8 mouse cellular contexts compared by ENCODE assay signal in genomic region chr12:69582216-69582612, GRCm38 (mm10). TPM values are rescaled to one million over a fixed set of nuclear protein-coding genes. Genes with fewer than 3 reads are reported as not detected.
DNase-seq lines count a peak whose midpoint lies in the region; ATAC-seq and TF ChIP-seq lines count a peak whose summit lies in the region.

No protein-coding gene starts in this region.

- DNase-seq in embryo, embryonic 10.5 days (ENCODE audit: low spot score) = peak; percentile 39
- no peak for DNase-seq in embryo, embryonic 9.5 days (ENCODE audit: extremely low spot score)
- DNase-seq in thymus, adult 2 months = no peak
- no peak for DNase-seq in thymus, postnatal 14 days
- DNase-seq in left cerebral cortex, adult 8-10 months (ENCODE audit: low spot score in 2 of 2) = no peak
- DNase-seq in spleen, adult 12 weeks (ENCODE audit: low spot score) = no peak
- DNase-seq in frontal cortex, postnatal 14 days (ENCODE audit: low spot score in 2 of 2) = no peak

- WGBS in thymus, adult 2 months = 13% methylated on average over 9 of the region's 9 CpGs
- WGBS in limb, embryonic 15.5 days = 16% methylated on average over 9 of the region's 9 CpGs

- H3K9me3 ChIP-seq in limb, embryonic 15.5 days = no peaks in the 10 kb centered on the region

- peak overlapping the region; percentile 74 for H3K9ac ChIP-seq in limb, embryonic 15.5 days

- H3K36me3 ChIP-seq in thymus, adult 2 months (ENCODE audit: control insufficient read depth, insufficient read depth, low read length) = peaks cover 12% of the 10 kb centered on the region
- peaks cover 46% of the 10 kb centered on the region for H3K36me3 ChIP-seq in limb, embryonic 15.5 days

- TF ChIP-seq POLR2A in thymus, adult 2 months (IDR thresholded peaks at IDR 0.05; ENCODE audit: control insufficient read depth, extremely low read depth, insufficient read depth, low read length, poor library complexity) = no peak

- peak overlapping the region; percentile 95 for H3K4me3 ChIP-seq in thymus, adult 2 months (ENCODE audit: control insufficient read depth, insufficient read depth, low read length)
- peak overlapping the region; percentile 68 for H3K4me3 ChIP-seq in limb, embryonic 15.5 days

- no peak for TF ChIP-seq CTCF in thymus, adult 2 months (IDR thresholded peaks at IDR 0.05; ENCODE audit: borderline replicate concordance, control insufficient read depth, extremely low read depth, insufficient read depth, low read length, poor library complexity)

- no peaks in the 10 kb centered on the region for H3K27me3 ChIP-seq in thymus, adult 2 months (ENCODE audit: control insufficient read depth, insufficient read depth, low read length)
- H3K27me3 ChIP-seq in limb, embryonic 15.5 days = no peaks in the 10 kb centered on the region

- H3K4me1 ChIP-seq in thymus, adult 2 months (replicated peaks; ENCODE audit: control insufficient read depth, insufficient read depth, low read length) = no peaks in the 10 kb centered on the region
- peaks cover 8% of the 10 kb centered on the region for H3K4me1 ChIP-seq in limb, embryonic 15.5 days

- H3K4me2 ChIP-seq in limb, embryonic 15.5 days = peak overlapping the region; percentile 52

- no peak overlapping the region for H3K27ac ChIP-seq in thymus, adult 2 months (ENCODE audit: control insufficient read depth, insufficient read depth, low read length)
- H3K27ac ChIP-seq in limb, embryonic 15.5 days = peak overlapping the region; percentile 78

- ATAC-seq in limb, embryonic 15.5 days (ENCODE audit: insufficient number of reproducible peaks, low FRiP score, low TSS enrichment, low read depth) = no peak

RNA-seq across cellular contexts. Expression of gene Vcpkmt, which starts 0.6 kb away (rescaled TPM):
- 11.7 and 13.4 TPM in 2 replicates for polyA plus RNA-seq in thymus, adult 2 months (2012; rRNA removed)
- polyA plus RNA-seq in limb, embryonic 15.5 days (2015; fragmentation: Nextera tagmentation; extraction: Ambion mirVana) = 29.4 TPM in 2 replicates
- 10 to 100 TPM; 19.5 to 23.6 (median 22.3) TPM for total RNA-seq in left cerebral cortex, adult 8-10 months (2022)
